Mouse (Mus musculus): ENCODE results near the gene Vmn2r36. TPM values are rescaled to one million over a fixed set of nuclear protein-coding genes. Genes with fewer than 3 reads are reported as not detected.
"Not testable (repeated sequence)": the region's sequence is repeated elsewhere in the genome, so short reads cannot be mapped to it uniquely, and the experiment has no call there.

Vmn2r36 gene
- not detected in 2 replicates for polyA plus RNA-seq (2016; fragmentation: Nextera tagmentation; extraction: Ambion mirVana)

- WGBS = no CpG with 5 or more reads among the region's 1 CpGs
- not testable (repeated sequence) for H3K4me3 ChIP-seq; ATAC-seq (ENCODE audit: insufficient number of reproducible peaks, insufficient read depth, low FRiP score, low TSS enrichment)
Measured at GRCm38 (mm10) chr7:7902395-7902794, at the start of gene Vmn2r36. Gene Vmn2r36, minus strand, starts transcription at chr7:7902495.

More at GRCm38 (mm10) chr7:7902395-7902794, at the start of gene Vmn2r36:
- H3K9ac ChIP-seq; H3K9me3 ChIP-seq; H3K4me2 ChIP-seq (replicated peaks); H3K36me3 ChIP-seq; H3K4me1 ChIP-seq; H3K27me3 ChIP-seq; H3K27ac ChIP-seq: not testable (repeated sequence)

Other genes starting within 250 kb of the Vmn2r36 start
- gene Vmn2r34, start 213.0 kb downstream of the Vmn2r36 start, polyA plus RNA-seq (2016; fragmentation: Nextera tagmentation; extraction: Ambion mirVana) = not detected in 2 replicates
- not detected in 2 replicates for gene Vmn2r35, start 82.6 kb downstream of the Vmn2r36 start, polyA plus RNA-seq (2016; fragmentation: Nextera tagmentation; extraction: Ambion mirVana)

Measured in embryonic facial prominence, embryonic 12.5 days (tissue).